Mouse (Mus musculus) heart, adult 2 months (tissue): Measurements from ENCODE around the gene Kifc5b.
A peak's percentile ranks its signal among the peaks of the same experiment; 100 is the strongest.

Experiments
- CTCF ChIP-seq: fragments of 200-600 bp; IDR thresholded peaks from 2 replicates; pipeline ENCODE4 v1.8.1; 2022; ENCODE audit warnings: antibody characterized with exemption, mild to moderate bottlenecking, moderate library complexity
- EP300 ChIP-seq: fragments of 200-500 bp; IDR thresholded peaks from 2 replicates; pipeline ENCODE4 v1.6.1; 2011; ENCODE audit warnings: low read depth, low read length, control low read depth; ENCODE audit not compliant: insufficient read depth

DNA sequence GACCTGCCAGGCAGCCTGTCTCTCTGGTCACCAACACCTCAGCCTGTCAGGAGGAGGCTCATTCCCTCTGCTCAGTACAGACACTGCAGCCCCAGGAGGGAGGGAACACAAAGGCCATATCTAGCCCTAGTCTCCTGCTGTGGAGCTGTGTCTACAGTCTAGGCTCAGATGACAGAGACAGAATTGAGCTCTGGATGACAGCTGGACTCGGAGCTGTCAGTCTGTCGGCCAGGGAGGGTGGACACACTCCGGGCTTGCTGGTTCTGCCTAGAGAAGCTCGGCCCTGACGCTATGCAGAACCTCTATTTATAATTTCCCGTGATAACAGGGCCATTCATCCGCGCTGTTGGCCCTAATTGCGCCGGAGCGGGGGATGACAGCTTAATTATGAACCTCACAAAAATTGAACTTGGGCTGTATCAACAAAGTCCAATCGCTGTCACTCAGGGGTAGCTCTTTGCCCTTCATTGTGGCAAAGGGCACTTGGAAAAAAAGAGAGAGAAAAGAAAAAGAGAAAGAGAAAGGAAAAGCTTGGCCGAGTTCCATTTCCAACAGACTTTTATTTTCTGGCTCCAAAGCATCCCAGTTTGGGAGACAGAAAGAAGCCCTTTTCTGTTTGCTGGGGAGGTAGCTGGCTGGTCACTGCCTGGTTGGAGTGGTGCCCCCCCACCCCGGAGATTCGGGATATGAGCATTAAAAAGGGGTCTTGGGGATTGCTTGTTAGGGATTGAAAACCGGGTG is 24.1 kb upstream of the Kifc5b start:
- TF ChIP-seq CTCF (no peak), EP300 (peak; percentile 69)
